Mouse (Mus musculus): ENCODE measurements at regions not wholly inside any gene's neighbourhood (a gene's known extent, or its start where the extent isn't known, plus 50 kb on each side); places are given as distances from the start of the nearest gene placed in this dataset.

- no peaks in the 10 kb centered on the region for H3K9me3 ChIP-seq (replicated peaks; ENCODE audit: insufficient read depth, low read length)
- H3K9ac ChIP-seq (ENCODE audit: control insufficient read depth, low read depth, low read length, poor library complexity, severe bottlenecking) = no peak overlapping the region
- no peaks in the 10 kb centered on the region for H3K79me2 ChIP-seq (ENCODE audit: control insufficient read depth, insufficient read depth, low read length, poor library complexity)
- no peak overlapping the region for H3K27ac ChIP-seq (ENCODE audit: control insufficient read depth, low read depth, low read length)
- peaks cover 0 to 8% of the 10 kb centered on the region in 2 experiments; a peak in 2 of 4 replicates for H3K36me3 ChIP-seq (ENCODE audit: control insufficient read depth in 1 of 2, insufficient read depth in 2 of 2, low read length in 2 of 2)
- no peak for TF ChIP-seq TAL1 (IDR thresholded peaks at IDR 0.05; ENCODE audit: low read length)
- no peak for TF ChIP-seq E2F4 (IDR thresholded peaks at IDR 0.05; ENCODE audit: borderline replicate concordance, low read depth, low read length)
- TF ChIP-seq SIN3A (IDR thresholded peaks at IDR 0.05; ENCODE audit: low read length) = no peak
- TF ChIP-seq GATA1 (IDR thresholded peaks at IDR 0.05; ENCODE audit: low read depth, low read length) = no peak
- TF ChIP-seq USF1 (IDR thresholded peaks at IDR 0.05; ENCODE audit: low read depth, low read length) = no peak
- no peak for TF ChIP-seq CHD2 (IDR thresholded peaks at IDR 0.05; ENCODE audit: low read length)
- no peak for TF ChIP-seq TCF12 (IDR thresholded peaks at IDR 0.05; ENCODE audit: low read depth, low read length)
- H3K4me1 ChIP-seq (ENCODE audit: control insufficient read depth in 1 of 2, insufficient read depth in 2 of 2, low read length in 2 of 2) = peaks cover 7 to 12% of the 10 kb centered on the region in 2 experiments
- DNase-seq (ENCODE audit: low read depth, low spot score) = no peak
- H3K27me3 ChIP-seq (ENCODE audit: control insufficient read depth in 1 of 2, insufficient read depth in 2 of 2, low read length in 2 of 2) = no peaks in the 10 kb centered on the region
- H3K4me3 ChIP-seq (ENCODE audit: control insufficient read depth in 1 of 2, insufficient read depth in 1 of 2, low read depth in 2 of 2, low read length in 2 of 2) = no peak overlapping the region
These were observed 107.5 kb upstream of the Krtap11-1 start for GRCm38 (mm10) chr16:89678446-89679015.

- TF ChIP-seq MAX (IDR thresholded peaks at IDR 0.05; ENCODE audit: low read length) (peak; percentile 38; the same call in 1 of the 2 replicates), EP300 (IDR thresholded peaks at IDR 0.05; ENCODE audit: low read depth in 1 of 2, low read length in 2 of 2) (peak; percentile 80 to 91), HCFC1 (IDR thresholded peaks at IDR 0.05; ENCODE audit: low read depth, low read length) (peak; percentile 56; the same call in 1 of the 2 replicates), NELFE (IDR thresholded peaks at IDR 0.05; ENCODE audit: low read depth, low read length) (peak; percentile 57), SMC3 (IDR thresholded peaks at IDR 0.05; ENCODE audit: low read depth, low read length) (no peak), MYB (IDR thresholded peaks at IDR 0.05; ENCODE audit: low read depth, low read length) (peak; percentile 67; the same call in 1 of the 2 replicates), POLR2A (IDR thresholded peaks at IDR 0.05; ENCODE audit: control insufficient read depth in 1 of 2, insufficient read depth in 1 of 2, low read depth in 1 of 2, low read length in 2 of 2, poor library complexity in 1 of 2) (peak in 1 of 2 experiments; percentile 45; a peak in 2 of 4 replicates), TAL1 (IDR thresholded peaks at IDR 0.05; ENCODE audit: low read length) (peak; percentile 74), MEF2A (IDR thresholded peaks at IDR 0.05; ENCODE audit: extremely low read depth, insufficient replicate concordance, low read depth, low read length, poor library complexity, severe bottlenecking) (no peak), E2F4 (IDR thresholded peaks at IDR 0.05; ENCODE audit: borderline replicate concordance, low read depth, low read length) (no peak), MXI1 (IDR thresholded peaks at IDR 0.05; ENCODE audit: low read depth, low read length) (peak; percentile 66; the same call in 1 of the 2 replicates), BHLHE40 (IDR thresholded peaks at IDR 0.05; ENCODE audit: borderline replicate concordance, low read depth, low read length) (no peak), ELF1 (IDR thresholded peaks at IDR 0.05; ENCODE audit: low read depth, low read length) (0 out of 2 replicates have a peak, but pooled peaks have one; percentile 47), USF2 (IDR thresholded peaks at IDR 0.05; ENCODE audit: borderline replicate concordance in 1 of 2, insufficient read depth in 1 of 2, low read depth in 1 of 2, low read length in 2 of 2) (no peak), GATA1 (IDR thresholded peaks at IDR 0.05; ENCODE audit: low read depth, low read length) (peak; percentile 90), SIN3A (IDR thresholded peaks at IDR 0.05; ENCODE audit: low read length) (peak; percentile 82; the same call in 1 of the 2 replicates), TBP (IDR thresholded peaks at IDR 0.05; ENCODE audit: low read depth, low read length) (peak; percentile 76), CTCF (IDR thresholded peaks at IDR 0.05 in 2 of 3, conservative IDR thresholded peaks at IDR 0.05 in 1 of 3; ENCODE audit: control insufficient read depth in 1 of 3, insufficient read depth in 1 of 3, low read depth in 2 of 3, low read length in 3 of 3, poor library complexity in 1 of 3, severe bottlenecking in 1 of 3) (no peak), ETS1 (IDR thresholded peaks at IDR 0.05; ENCODE audit: low read depth, low read length) (peak; percentile 81), RCOR1 (IDR thresholded peaks at IDR 0.05; ENCODE audit: low read depth, low read length) (peak; percentile 69), MAZ (IDR thresholded peaks at IDR 0.05; ENCODE audit: low read depth, low read length) (peak; percentile 75), RAD21 (IDR thresholded peaks at IDR 0.05; ENCODE audit: low read depth, low read length) (no peak), MYC (IDR thresholded peaks at IDR 0.05; ENCODE audit: low read depth, low read length) (peak; percentile 52), TCF12 (IDR thresholded peaks at IDR 0.05; ENCODE audit: low read depth, low read length) (peak; percentile 75), KAT2A (conservative IDR thresholded peaks at IDR 0.05; ENCODE audit: low read depth, low read length) (no peak), POLR2AphosphoS5 (IDR thresholded peaks at IDR 0.05; ENCODE audit: borderline replicate concordance, low read depth, low read length) (no peak)
These were observed 104.2 kb upstream of the Krtap11-1 start for GRCm38 (mm10) chr16:89675009-89675785.

More at GRCm38 (mm10) chr16:89675009-89675785, 104.2 kb upstream of the Krtap11-1 start:
- H3K9ac ChIP-seq (ENCODE audit: control insufficient read depth, low read depth, low read length, poor library complexity, severe bottlenecking) = peak overlapping the region; percentile 59
- H3K27me3 ChIP-seq (ENCODE audit: control insufficient read depth in 1 of 2, insufficient read depth in 2 of 2, low read length in 2 of 2) = no peaks in the 10 kb centered on the region
- peaks cover 0 to 8% of the 10 kb centered on the region in 2 experiments; a peak in 2 of 4 replicates for H3K36me3 ChIP-seq (ENCODE audit: control insufficient read depth in 1 of 2, insufficient read depth in 2 of 2, low read length in 2 of 2)
- H3K4me1 ChIP-seq (ENCODE audit: control insufficient read depth in 1 of 2, insufficient read depth in 2 of 2, low read length in 2 of 2) = peaks cover 7 to 12% of the 10 kb centered on the region in 2 experiments
- H3K4me3 ChIP-seq (ENCODE audit: control insufficient read depth in 1 of 2, insufficient read depth in 1 of 2, low read depth in 2 of 2, low read length in 2 of 2) = peak overlapping the region; percentile 25 to 43
- H3K9me3 ChIP-seq (replicated peaks; ENCODE audit: insufficient read depth, low read length) = no peaks in the 10 kb centered on the region
- no peaks in the 10 kb centered on the region for H3K79me2 ChIP-seq (ENCODE audit: control insufficient read depth, insufficient read depth, low read length, poor library complexity)
- H3K27ac ChIP-seq (ENCODE audit: control insufficient read depth, low read depth, low read length) = peak overlapping the region; percentile 98
- peak; percentile 91 for DNase-seq (ENCODE audit: low read depth, low spot score)

Measured in MEL (cell line).